Mouse (Mus musculus): ENCODE measurements around the gene Gm8108. TPM values are rescaled to one million over a fixed set of nuclear protein-coding genes. Genes with fewer than 3 reads are reported as not detected.
"Not testable (repeated sequence)": the region's sequence is repeated elsewhere in the genome, so short reads cannot be mapped to it uniquely, and the experiment has no call there.

Gene Gm8108
- not detected in 2 replicates for total RNA-seq (2017)

GRCm38 (mm10) chr14:4110426-4110825, at the start of gene Gm8108:
Gene Gm8108, plus strand, starts transcription at chr14:4110526.
- not testable (repeated sequence) for ATAC-seq (ENCODE audit: extremely low read depth, insufficient number of reproducible peaks, low FRiP score, poor library complexity, severe bottlenecking)

- ATAC-seq (ENCODE audit: extremely low read depth, insufficient number of reproducible peaks, low FRiP score, poor library complexity, severe bottlenecking), result not testable (repeated sequence)
These were observed 26.5 kb upstream of the Gm8108 start, which contains the start of gene Gm3115 for GRCm38 (mm10) chr14:4083820-4084219. Gene Gm3115, plus strand, starts transcription at chr14:4084120.

- not testable (repeated sequence) for ATAC-seq (ENCODE audit: extremely low read depth, insufficient number of reproducible peaks, low FRiP score, poor library complexity, severe bottlenecking)
These were observed 31.3 kb downstream of the Gm8108 start for GRCm38 (mm10) chr14:4141646-4142045.

- not testable (repeated sequence) for ATAC-seq (ENCODE audit: extremely low read depth, insufficient number of reproducible peaks, low FRiP score, poor library complexity, severe bottlenecking)
These were observed 54.4 kb downstream of the Gm8108 start, which contains the start of gene Gm3127 for GRCm38 (mm10) chr14:4164730-4165129. Gene Gm3127, plus strand, starts transcription at chr14:4165030.

- not testable (repeated sequence) for ATAC-seq (ENCODE audit: extremely low read depth, insufficient number of reproducible peaks, low FRiP score, poor library complexity, severe bottlenecking)
These were observed 71.7 kb downstream of the Gm8108 start for GRCm38 (mm10) chr14:4182030-4182429.

Other genes starting within 250 kb of the Gm8108 start
- gene Gm2916, start 226.4 kb upstream of the Gm8108 start, total RNA-seq (2017), result not detected in 2 replicates
- not detected in 2 replicates for gene Gm3029, start 178.8 kb upstream of the Gm8108 start, total RNA-seq (2017)
- gene Gm3095, start 147.0 kb upstream of the Gm8108 start, total RNA-seq (2017), result 0.23 TPM in 1 of 2 replicates, not detected in the other
- not detected in 2 replicates for gene Gm3099, start 112.1 kb upstream of the Gm8108 start, total RNA-seq (2017)
- not detected in 2 replicates for gene Gm5796, start 86.6 kb upstream of the Gm8108 start, total RNA-seq (2017)
- gene Gm3115, start 26.4 kb upstream of the Gm8108 start, total RNA-seq (2017), result not detected in 2 replicates
- not detected in 2 replicates for gene Gm3127, start 54.5 kb downstream of the Gm8108 start, total RNA-seq (2017)
- gene Gm2974, start 72.0 kb downstream of the Gm8108 start, total RNA-seq (2017), result not detected in 2 replicates
- 0.23 TPM in 1 of 2 replicates, not detected in the other for gene Gm3138, start 139.1 kb downstream of the Gm8108 start, total RNA-seq (2017)
- not detected in 2 replicates for gene Gm3149, start 206.8 kb downstream of the Gm8108 start, total RNA-seq (2017)
- gene 2610042L04Rik, start 224.2 kb downstream of the Gm8108 start, total RNA-seq (2017), result not detected in 2 replicates